Mouse (Mus musculus): ENCODE measurements around the gene A630010A05Rik.
"Not testable (repeated sequence)": the region's sequence is repeated elsewhere in the genome, so short reads cannot be mapped to it uniquely, and the experiment has no call there.

A630010A05Rik gene

GRCm38 (mm10) chr16:14562017-14562416, at the start of gene A630010A05Rik:
Gene A630010A05Rik, plus strand, starts transcription at chr16:14562317.
- DNase-seq (ENCODE audit: low spot score), result no peak

GRCm38 (mm10) chr16:14535766-14536165, 26.4 kb upstream of the A630010A05Rik start:
- no peak for DNase-seq (ENCODE audit: low spot score)

- DNase-seq (ENCODE audit: low spot score), result not testable (repeated sequence)
Measured at GRCm38 (mm10) chr16:14557191-14557590, 4.9 kb upstream of the A630010A05Rik start.

Data from urinary bladder, postnatal 14 days (tissue).